Mouse (Mus musculus): ENCODE data around the gene Dbndd1.
"Not testable (repeated sequence)": the region's sequence is repeated elsewhere in the genome, so short reads cannot be mapped to it uniquely, and the experiment has no call there.

DNA sequence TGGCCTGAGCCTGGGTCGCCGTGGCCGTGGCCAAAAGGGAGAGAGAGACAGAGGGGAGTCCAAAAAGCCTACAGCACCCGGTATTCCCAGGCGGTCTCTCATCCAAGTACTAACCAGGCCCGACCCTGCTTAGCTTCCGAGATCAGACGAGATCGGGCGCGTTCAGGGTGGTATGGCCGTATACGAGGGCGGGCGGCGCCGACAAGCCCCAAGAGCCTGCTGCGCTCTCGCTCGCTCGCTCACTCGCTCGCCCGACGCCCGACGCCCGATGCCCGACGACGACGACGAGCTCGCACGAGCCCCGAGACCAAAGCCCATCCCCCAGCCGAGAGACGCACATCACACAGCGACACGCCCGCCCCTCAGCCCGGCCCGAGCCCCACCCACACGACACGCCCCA, 49.0 kb upstream of the Dbndd1 start:
- TF ChIP-seq CTCF (IDR thresholded peaks at IDR 0.05; ENCODE audit: low read depth, low read length); POLR2A (IDR thresholded peaks at IDR 0.05; ENCODE audit: extremely low read depth, insufficient read depth, low read length): not testable (repeated sequence)

Measured in liver, adult 2 months (tissue).